Mouse (Mus musculus) hematopoietic multipotent progenitor cell, adult 10-12 weeks (in vitro differentiated cells): ENCODE results near the gene Gm12794. TPM values are rescaled to one million over a fixed set of nuclear protein-coding genes. Genes with fewer than 3 reads are reported as not detected.

Experiments
- polyA plus RNA-seq: library from polyadenylated mRNA; stranded (reverse); fragments of >175 nt; gene quantifications from 2 replicates; pipeline ENCODE4 v1.2.3, GENCODE M21; 2012; ENCODE audit warnings: low replicate concordance

Gm12794 gene
- polyA plus RNA-seq: not detected in 2 replicates

DNA sequence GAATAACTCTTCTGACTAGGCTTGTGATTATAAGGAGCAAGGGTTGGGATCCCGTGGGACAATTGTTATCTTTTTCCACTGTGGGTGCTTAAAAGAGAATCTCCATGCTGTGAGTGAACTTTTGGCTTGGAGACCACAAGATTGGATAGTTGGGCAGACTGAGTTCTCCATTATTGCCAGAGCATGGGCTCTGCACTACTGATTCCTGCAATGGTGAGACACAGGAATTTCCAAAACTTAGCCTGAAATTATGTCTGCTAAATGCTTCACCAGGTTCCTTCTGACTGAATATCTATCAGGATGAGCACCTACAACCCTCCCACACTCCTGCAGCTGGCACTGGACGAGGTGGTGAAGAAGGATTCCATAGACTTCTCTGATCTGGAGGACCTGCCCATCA lies at the start of gene Gm12794:
Gm12794 (plus strand) TSS at position 301 of the 400 bp plus-strand sequence.

DNA sequence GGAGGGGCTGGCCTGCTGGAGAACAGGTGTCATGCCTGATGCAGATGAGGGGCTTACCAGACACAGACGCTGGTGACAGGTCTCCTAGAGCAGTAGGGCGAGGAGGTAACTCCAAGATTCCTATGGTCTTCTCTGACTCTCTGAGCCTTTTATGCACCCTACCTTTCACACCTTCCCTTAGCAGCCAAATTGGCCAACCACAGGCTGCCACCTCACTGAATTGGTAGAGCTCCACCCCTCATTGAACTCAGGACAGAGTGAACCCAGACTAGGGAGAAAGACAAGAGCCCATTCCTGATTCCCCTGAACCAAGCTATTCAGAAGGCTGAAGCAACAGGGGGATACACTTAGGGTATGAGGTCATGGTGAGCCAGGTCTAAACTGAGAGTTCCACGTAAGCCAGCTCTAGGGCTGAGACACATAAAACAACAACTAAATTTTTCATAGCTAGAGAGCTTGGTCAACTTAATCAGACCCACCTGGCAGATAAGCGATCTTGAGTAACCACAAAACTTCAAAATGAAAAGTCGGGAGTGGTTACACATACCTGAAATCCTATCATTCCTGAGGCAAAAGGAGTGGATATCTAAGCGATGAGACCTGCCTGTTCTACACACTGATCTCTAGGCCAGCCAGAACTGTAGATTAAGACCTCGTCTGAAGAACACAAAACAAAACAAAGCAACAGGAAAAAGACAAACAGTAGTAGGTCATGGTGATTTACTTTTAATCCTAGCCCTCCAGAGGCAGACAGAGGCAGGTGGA lies 46.4 kb upstream of the Gm12794 start, which contains the start of gene C130073F10Rik:
C130073F10Rik (minus strand) TSS at position 134 of the 765 bp plus-strand sequence.

DNA sequence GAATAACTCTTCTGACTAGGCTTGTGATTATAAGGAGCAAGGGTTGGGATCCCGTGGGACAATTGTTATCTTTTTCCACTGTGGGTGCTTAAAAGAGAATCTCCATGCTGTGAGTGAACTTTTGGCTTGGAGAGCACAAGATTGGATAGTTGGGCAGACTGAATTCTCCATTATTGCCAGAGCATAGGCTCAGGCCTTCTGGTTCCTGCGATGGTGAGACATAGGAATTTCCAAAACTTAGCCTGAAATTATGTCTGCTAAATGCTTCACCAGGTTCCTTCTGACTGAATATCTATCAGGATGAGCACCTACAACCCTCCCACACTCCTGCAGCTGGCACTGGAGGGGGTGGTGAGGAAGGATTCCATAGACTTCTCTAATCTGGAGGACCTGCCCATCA lies 31.4 kb upstream of the Gm12794 start, which contains the start of gene Gm12800:
Gm12800 (plus strand) TSS at position 301 of the 400 bp plus-strand sequence.

DNA sequence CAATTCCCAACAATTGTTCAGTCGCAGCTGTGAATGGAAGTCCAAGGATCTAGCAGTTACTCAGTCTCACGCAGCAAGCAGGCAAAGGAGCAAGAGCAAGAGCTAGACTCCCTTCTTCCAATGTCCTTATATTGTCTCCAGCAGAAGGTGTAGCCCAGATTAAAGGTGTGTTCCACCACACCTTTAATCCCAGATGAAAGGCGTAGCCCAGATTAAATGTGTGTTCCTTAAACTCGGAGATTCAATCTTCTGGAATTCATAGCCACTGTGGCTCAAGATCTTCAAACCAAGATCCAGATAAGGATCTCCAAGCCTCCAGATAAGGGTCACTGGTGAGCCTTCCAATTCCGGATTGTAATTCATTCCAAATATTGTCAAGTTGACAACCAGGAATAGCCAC lies 40.7 kb downstream of the Gm12794 start, which contains the start of gene Gm12790:
Gm12790 (minus strand) TSS at position 101 of the 400 bp plus-strand sequence.

DNA sequence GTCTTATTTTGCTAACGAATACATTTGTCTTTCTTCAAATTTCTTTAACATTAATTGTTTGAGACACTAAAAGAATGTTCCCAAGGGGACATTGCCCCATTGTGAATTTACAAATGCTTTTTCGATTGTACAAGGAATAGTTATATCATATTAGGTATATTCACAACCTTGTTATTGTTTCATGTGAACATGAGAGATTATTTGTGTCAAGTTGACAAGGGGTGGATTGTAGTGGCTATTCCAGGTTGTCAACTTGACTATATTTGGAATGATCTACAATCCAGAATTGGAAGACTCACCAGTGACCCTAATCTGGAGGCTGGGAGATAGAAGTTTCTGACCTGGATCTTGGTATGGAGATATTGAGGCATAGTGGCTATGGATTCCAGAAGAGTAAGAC lies 46.1 kb downstream of the Gm12794 start, which contains the start of gene Gm12789:
Gm12789 (plus strand) TSS at position 301 of the 400 bp plus-strand sequence.

Other genes starting within 250 kb of the Gm12794 start
- 0.04 and 0.19 TPM in 2 replicates for gene Lepr, start 223.0 kb upstream of the Gm12794 start, polyA plus RNA-seq
- gene B020004J07Rik, start 96.4 kb upstream of the Gm12794 start, polyA plus RNA-seq: not detected in 2 replicates
- gene C130073F10Rik, start 46.6 kb upstream of the Gm12794 start, polyA plus RNA-seq: not detected in 2 replicates
- gene Gm12800, start 31.3 kb upstream of the Gm12794 start, polyA plus RNA-seq: not detected in 2 replicates
- gene Gm12790, start 40.6 kb downstream of the Gm12794 start, polyA plus RNA-seq: not detected in 2 replicates
- gene Gm12789, start 46.2 kb downstream of the Gm12794 start, polyA plus RNA-seq: not detected in 2 replicates
- 20.4 and 21.9 TPM in 2 replicates for gene Pde4b, start 147.1 kb downstream of the Gm12794 start, polyA plus RNA-seq